Mouse (Mus musculus) heart, postnatal 0 days (tissue): Measurements from ENCODE around the gene Cdv3. TPM values are rescaled to one million over a fixed set of nuclear protein-coding genes. Genes with fewer than 3 reads are reported as not detected.

Experiments used
- ATAC-seq: fragments of 200-750 bp; cut with Nextera tagmentation; 2 replicates; pipeline ENCODE4 v1.8.0; 2017; ENCODE audit warnings: low read depth, moderate number of reproducible peaks, moderate library complexity; ENCODE audit not compliant: insufficient read depth
- DNase-seq: peaks from one replicate; pipeline ENCODE4 v3.0.0-alpha.2; 2016; ENCODE audit warnings: low spot score
- H3K27ac ChIP-seq: fragments of 300-500 bp; sonication (generic); 2 replicates; pipeline ENCODE4 v1.5.1; 2014; ENCODE audit warnings: low read depth, mild to moderate bottlenecking
- H3K27me3 ChIP-seq: fragments of 300-500 bp; sonication (generic); 2 replicates; pipeline ENCODE4 v1.6.1; 2014; ENCODE audit warnings: low read length, mixed read lengths; ENCODE audit not compliant: control insufficient read depth, insufficient read depth
- H3K36me3 ChIP-seq: fragments of 300-500 bp; sonication (generic); replicated peaks from 2 replicates; pipeline ENCODE4 v1.6.1; 2014; ENCODE audit warnings: low read length, mixed read lengths; ENCODE audit not compliant: control insufficient read depth, insufficient read depth
- H3K4me1 ChIP-seq: fragments of 300-500 bp; sonication (generic); 2 replicates; pipeline ENCODE4 v1.6.1; 2014; ENCODE audit warnings: antibody characterized with exemption; ENCODE audit not compliant: control insufficient read depth, insufficient read depth
- H3K4me2 ChIP-seq: fragments of 300-500 bp; sonication (generic); 2 replicates; pipeline ENCODE4 v1.6.1; 2014; ENCODE audit warnings: low read depth, mild to moderate bottlenecking, low read length, moderate library complexity
- H3K4me3 ChIP-seq: fragments of 300-500 bp; sonication (generic); 2 replicates; pipeline ENCODE4 v1.5.1; 2014; ENCODE audit warnings: low read depth, low read length
- H3K9ac ChIP-seq: fragments of 300-500 bp; sonication (generic); replicated peaks from 2 replicates; pipeline ENCODE4 v1.6.1; 2014; ENCODE audit warnings: low read depth, low read length, mixed read lengths
- H3K9me3 ChIP-seq: fragments of 300-500 bp; sonication (generic); replicated peaks from 2 replicates; pipeline ENCODE4 v1.6.1; 2016; ENCODE audit warnings: low read length; ENCODE audit not compliant: control insufficient read depth
- CTCF ChIP-seq: IDR thresholded peaks from 2 replicates; pipeline ENCODE4 v1.5.1; 2016; ENCODE audit warnings: antibody characterized with exemption, control low read depth, low read depth
- EP300 ChIP-seq: IDR thresholded peaks from 2 replicates; pipeline ENCODE4 v1.6.1; 2016; ENCODE audit warnings: antibody characterized with exemption, low read depth
- WGBS: fragments of 180-500 bp; shearing (Covaris S2); extraction: QIAGEN DNeasy Blood & Tissue Kit; methylation state at CpG from one replicate; pipeline ENCODE4 v1.1.7; 2014; 5-methylcytosine and 5-hydroxymethylcytosine counted together
- polyA plus RNA-seq: library from polyadenylated mRNA; unstranded; fragments of >200 nt; fragmentation: Nextera tagmentation; extraction: Ambion mirVana; gene quantifications from 2 replicates; pipeline ENCODE4 v1.2.1, GENCODE M21; 2015
- total RNA-seq: library from RNA; depleted of rRNA; stranded (reverse); fragments of >200 nt; gene quantifications from 2 replicates; pipeline ENCODE4 v1.2.3, GENCODE M21; 2014; ENCODE audit warnings: low replicate concordance

Gene Cdv3
- total and polyA plus RNA-seq, 2 experiments from 2014 or later: 63.0 to 81.1 TPM

- Histone ChIP-seq H3K9me3 (no peaks in the 10 kb centered on the region), H3K4me1 (0 out of 2 replicates have a peak, but pooled peaks cover 7% of the 10 kb centered on the region), H3K36me3 (no peaks in the 10 kb centered on the region), H3K9ac (no peak overlapping the region), H3K4me3 (no peak overlapping the region), H3K27ac (peak overlapping the region; percentile 61; the same call in 1 of the 2 replicates), H3K4me2 (peak overlapping the region; percentile 12; the same call in 1 of the 2 replicates), H3K27me3 (no peaks in the 10 kb centered on the region)
- WGBS: 36% methylated on average over 21 of the region's 21 CpGs
- ATAC-seq: peak; percentile 72
- DNase-seq: peak; percentile 36
- TF ChIP-seq CTCF (no peak), EP300 (peak; percentile 35; the same call in 1 of the 2 replicates)
These were observed 33.0 kb upstream of the Cdv3 start for GRCm38 (mm10) chr9:103398509-103399157.

- H3K9me3 ChIP-seq: no peaks in the 10 kb centered on the region
- no peaks in the 10 kb centered on the region for H3K36me3 ChIP-seq
- ATAC-seq (no peak), DNase-seq (no peak)
- 82% methylated on average over 11 of the region's 11 CpGs for WGBS
- H3K4me3 ChIP-seq: no peak overlapping the region
- peaks cover 5% of the 10 kb centered on the region; the same call in 1 of the 2 replicates for H3K4me1 ChIP-seq
- no peak overlapping the region for H3K27ac ChIP-seq
- TF ChIP-seq CTCF (no peak), EP300 (no peak)
- H3K9ac ChIP-seq: no peak overlapping the region
- H3K4me2 ChIP-seq: no peak overlapping the region
- H3K27me3 ChIP-seq: no peaks in the 10 kb centered on the region
These were observed 27.6 kb upstream of the Cdv3 start for GRCm38 (mm10) chr9:103393256-103393655.

- no peaks in the 10 kb centered on the region for H3K27me3 ChIP-seq
- no peak for TF ChIP-seq CTCF
- no peak for TF ChIP-seq EP300
- ATAC-seq (no peak), DNase-seq (no peak)
- H3K4me1 ChIP-seq: peaks cover 7% of the 10 kb centered on the region; the same call in 1 of the 2 replicates
- no peaks in the 10 kb centered on the region for H3K9me3 ChIP-seq
- WGBS: 42% methylated on average over 6 of the region's 6 CpGs
- no peak overlapping the region for H3K27ac ChIP-seq
- H3K36me3 ChIP-seq: no peaks in the 10 kb centered on the region
- H3K4me2 ChIP-seq: no peak overlapping the region
- no peak overlapping the region for H3K4me3 ChIP-seq
- no peak overlapping the region for H3K9ac ChIP-seq
These were observed 26.2 kb upstream of the Cdv3 start for GRCm38 (mm10) chr9:103391796-103392372.

- Histone ChIP-seq H3K4me2 (no peak overlapping the region), H3K4me1 (peaks cover 7% of the 10 kb centered on the region; the same call in 1 of the 2 replicates), H3K27ac (no peak overlapping the region), H3K9ac (no peak overlapping the region), H3K27me3 (no peaks in the 10 kb centered on the region), H3K36me3 (no peaks in the 10 kb centered on the region), H3K4me3 (no peak overlapping the region), H3K9me3 (no peaks in the 10 kb centered on the region)
- WGBS: 93% methylated on average over 6 of the region's 6 CpGs
- TF ChIP-seq EP300 (no peak), CTCF (no peak)
- no peak for ATAC-seq
- DNase-seq: no peak
These were observed 23.6 kb upstream of the Cdv3 start for GRCm38 (mm10) chr9:103389261-103389660.

GRCm38 (mm10) chr9:103387011-103387653 lies 21.5 kb upstream of the Cdv3 start:
- H3K9me3 ChIP-seq: no peaks in the 10 kb centered on the region
- TF ChIP-seq EP300 (no peak), CTCF (no peak)
- no peaks in the 10 kb centered on the region for H3K27me3 ChIP-seq
- peaks cover 7% of the 10 kb centered on the region; the same call in 1 of the 2 replicates for H3K4me1 ChIP-seq
- H3K36me3 ChIP-seq: no peaks in the 10 kb centered on the region
- no peak for DNase-seq
- no peak overlapping the region for H3K9ac ChIP-seq
- no peak overlapping the region for H3K4me3 ChIP-seq
- H3K4me2 ChIP-seq: no peak overlapping the region
- ATAC-seq: 0 out of 2 replicates have a peak, but pooled peaks have one; percentile 20
- H3K27ac ChIP-seq: no peak overlapping the region
- 70% methylated on average over 10 of the region's 10 CpGs for WGBS
